Mouse (Mus musculus): Measurements from ENCODE around the gene Nfatc2ip.

The Nfatc2ip gene

DNA sequence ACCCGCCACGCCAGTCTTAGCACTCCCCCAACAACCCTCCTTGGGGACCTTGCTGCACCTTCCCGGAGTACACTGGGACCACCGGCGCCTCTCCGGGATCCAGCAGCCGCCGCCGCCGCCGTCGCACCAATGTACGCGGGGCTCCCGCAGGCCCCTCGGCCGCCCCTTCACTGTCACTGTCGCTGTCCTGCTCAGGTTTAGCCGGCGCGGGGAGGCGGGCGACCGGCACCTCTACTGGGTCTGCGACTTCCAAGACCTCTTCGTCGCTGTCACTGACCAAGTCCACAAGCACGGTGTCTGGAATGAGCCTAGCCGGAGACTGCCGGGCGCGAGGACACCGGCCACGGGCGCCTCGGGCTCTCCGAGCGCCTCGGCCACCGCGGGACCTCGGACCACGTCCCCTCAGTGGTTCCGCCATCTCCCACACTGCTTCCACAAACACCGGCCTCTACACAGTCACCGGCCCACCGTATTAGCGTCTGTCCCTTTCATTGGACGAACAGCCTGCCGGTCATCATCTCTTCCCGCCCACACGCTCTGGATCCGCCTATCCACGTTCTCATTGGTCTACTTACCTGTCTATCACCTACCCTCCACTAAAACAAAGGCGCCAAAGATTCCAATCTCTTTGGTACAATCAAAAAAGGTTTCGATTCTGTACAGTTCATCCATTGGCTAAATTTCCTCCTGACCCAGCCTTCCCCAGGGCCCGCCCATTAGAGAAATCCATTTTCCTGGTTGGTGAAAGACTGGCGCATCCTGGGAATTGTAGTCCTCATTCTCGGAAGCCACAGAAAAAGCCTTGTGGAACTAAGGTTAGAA lies at the start of gene Nfatc2ip:
TSS of gene Nfatc2ip (minus strand) at position 440 of the 822 bp plus-strand sequence.
- DNase-seq (ENCODE audit: low read depth, low spot score), result peak; percentile 99

DNA sequence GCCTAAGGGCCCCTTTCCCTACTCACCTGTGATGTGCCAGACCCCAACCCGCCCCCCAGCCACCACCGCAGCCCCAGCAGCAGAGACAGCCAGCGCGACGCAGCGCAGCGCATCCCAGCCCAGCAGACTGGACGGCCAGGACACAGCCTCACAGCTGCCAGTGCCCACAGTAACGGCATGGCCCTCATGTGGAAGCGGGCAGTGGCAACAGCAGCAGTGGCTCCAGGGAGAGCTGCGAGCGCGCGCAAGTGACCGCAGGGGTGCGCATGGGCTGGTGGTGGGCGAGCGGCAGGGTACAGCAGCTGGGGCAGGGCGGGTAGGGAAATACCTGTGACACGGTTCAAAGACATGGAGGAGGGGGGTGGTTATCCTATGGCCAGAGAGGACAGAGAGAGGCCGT lies 49.7 kb upstream of the Nfatc2ip start:
- DNase-seq (ENCODE audit: low read depth, low spot score), result no peak

DNA sequence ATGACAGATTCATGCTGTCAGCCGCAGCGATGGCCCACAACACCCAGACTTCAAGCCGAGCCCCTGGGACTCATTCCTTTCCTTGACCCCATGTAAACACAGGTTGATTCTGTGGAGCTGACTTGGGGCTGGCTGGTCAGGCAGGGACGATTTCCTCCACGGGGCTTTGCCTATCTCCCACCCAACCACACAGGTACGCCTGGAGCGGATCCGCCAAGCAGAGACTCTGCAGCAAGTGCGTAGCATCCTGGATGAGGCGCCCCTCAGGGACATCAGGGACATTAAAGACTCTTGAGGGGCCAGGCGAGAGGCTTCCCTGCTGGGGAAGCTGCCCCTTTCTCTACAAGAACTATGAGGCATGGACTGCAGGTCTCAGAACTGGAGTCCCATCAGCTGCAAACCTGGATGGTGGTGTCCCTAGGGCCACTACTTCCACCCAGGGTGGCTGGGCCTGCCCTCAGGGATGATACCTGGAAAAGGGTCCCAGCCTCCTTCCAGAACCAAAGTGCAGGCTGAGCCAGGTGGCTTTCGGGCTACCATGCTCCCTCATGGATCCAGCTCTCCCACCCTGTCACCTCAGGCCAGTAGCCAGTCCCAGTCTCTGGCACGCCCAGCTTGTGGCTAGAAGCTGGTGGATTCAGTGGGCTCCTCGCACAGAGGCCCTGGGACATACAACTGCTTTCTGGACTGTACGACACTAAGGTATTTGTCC lies 48.7 kb upstream of the Nfatc2ip start:
- no peak for DNase-seq (ENCODE audit: low read depth, low spot score)

DNA sequence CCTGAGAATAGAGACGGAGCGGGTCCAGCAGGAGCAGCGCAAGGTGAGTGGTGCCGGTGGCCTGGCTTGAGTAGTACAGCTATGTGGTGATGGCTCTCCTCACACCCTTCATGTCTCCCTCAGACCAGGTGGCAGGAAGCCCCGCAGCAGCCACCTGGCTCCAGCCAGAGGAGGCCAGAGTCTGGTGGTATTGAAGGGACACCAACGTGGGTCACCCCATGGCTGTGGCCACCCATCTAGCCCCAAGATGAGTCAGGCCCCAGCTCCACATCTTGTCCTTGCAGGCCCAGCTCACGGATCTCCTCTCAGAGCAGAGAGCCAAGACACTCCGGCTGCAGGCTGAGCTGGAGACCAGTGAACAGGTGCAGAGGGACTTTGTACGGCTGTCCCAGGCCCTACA lies 48.0 kb upstream of the Nfatc2ip start:
- DNase-seq (ENCODE audit: low read depth, low spot score), result no peak

DNA sequence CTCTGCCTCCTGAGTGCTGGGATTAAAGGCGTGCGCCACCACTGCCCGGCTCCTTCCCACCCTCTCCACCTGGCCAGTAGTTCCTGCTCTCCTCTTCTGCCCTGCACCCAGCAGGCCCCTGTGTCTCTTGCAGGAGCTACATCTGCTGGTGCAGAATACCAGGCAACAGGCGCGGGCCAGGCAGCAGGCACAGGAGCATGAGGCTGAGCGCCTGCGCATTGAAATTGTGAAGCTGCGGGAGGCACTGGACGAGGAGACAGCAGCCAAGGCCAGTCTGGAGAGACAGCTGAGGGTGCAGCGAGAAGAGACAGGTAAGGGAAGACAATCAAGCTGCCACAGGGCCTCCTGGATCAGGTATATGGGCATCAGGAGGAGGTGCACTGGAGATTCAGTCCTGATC lies 47.5 kb upstream of the Nfatc2ip start:
- no peak for DNase-seq (ENCODE audit: low read depth, low spot score)

DNA sequence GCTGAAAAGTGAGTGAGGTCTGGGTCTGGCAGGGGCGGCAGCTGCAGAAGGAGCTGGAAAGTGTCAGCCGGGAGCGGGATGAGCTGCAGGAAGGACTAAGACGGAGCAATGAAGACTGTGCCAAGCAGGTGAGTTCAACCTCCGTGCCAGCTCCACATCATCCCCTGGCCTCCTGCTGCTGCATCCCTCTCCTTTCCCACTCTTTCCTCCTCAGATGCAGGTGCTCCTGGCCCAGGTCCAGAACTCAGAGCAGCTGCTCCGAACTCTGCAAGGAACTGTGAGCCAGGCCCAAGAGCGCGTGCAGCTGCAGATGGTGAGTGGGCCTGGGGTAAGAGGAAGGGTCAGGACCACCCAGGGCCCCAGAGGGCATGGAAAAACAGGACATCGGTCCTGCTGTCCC lies 43.6 kb upstream of the Nfatc2ip start:
- DNase-seq (ENCODE audit: low read depth, low spot score), result no peak

DNA sequence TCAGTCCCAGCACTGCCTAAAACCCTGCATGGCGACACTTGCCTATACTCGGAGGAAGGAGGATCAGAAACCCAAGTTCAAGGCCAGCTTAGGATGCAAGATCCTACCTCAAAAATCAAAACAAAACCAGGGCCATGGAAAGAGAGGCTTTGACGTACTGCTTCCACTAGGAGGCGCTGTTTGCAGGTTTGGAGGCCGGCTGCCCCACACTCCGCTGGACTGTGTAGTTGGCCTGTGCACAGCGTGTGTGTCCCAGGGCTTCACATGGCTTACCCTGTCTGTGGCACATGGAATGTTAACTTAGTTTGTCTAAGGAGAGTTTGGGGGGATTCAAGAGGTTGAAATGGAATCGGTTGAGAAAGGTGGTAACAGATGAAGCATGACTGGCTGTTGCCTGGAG lies 40.3 kb upstream of the Nfatc2ip start:
- DNase-seq (ENCODE audit: low read depth, low spot score), result peak; percentile 73

DNA sequence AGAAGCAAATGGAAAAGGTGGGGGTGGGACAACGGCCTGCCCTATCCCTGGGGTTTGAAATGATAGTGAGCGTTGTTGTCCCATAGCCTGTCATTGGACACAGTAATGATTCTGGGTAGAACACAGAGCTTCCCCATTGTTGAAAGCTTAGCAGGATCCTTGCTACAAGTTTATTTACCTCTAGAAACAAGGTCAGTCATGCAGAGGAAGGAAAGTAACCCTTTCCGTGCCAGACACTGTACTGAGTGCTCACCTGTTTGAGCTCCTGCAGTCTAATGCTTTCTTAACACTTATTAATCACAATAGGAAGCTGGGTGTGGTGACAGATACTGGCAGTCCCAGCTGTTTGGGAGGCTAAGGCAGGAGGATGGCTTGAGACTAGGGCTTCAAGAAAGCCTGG lies 39.3 kb upstream of the Nfatc2ip start:
- DNase-seq (ENCODE audit: low read depth, low spot score), result no peak

DNA sequence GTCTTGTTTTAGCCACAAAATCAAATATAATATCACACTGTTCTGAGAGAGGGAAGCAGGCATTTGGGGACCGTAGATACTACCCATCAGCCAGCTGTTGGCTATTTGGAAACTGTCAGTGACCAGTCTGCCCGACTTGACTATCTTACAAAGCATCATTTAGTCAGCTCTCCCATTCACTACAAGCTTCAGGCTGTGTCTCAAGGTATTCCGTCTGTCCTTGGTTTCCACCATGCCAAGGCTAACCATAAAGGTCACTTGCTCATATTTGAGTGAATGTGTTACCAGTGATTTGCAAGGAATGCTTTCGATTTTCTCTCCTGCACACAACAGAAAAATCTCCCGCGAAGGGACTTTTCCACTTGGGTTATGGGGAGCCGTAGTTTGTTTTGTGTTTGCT lies 38.2 kb upstream of the Nfatc2ip start:
- no peak for DNase-seq (ENCODE audit: low read depth, low spot score)

DNA sequence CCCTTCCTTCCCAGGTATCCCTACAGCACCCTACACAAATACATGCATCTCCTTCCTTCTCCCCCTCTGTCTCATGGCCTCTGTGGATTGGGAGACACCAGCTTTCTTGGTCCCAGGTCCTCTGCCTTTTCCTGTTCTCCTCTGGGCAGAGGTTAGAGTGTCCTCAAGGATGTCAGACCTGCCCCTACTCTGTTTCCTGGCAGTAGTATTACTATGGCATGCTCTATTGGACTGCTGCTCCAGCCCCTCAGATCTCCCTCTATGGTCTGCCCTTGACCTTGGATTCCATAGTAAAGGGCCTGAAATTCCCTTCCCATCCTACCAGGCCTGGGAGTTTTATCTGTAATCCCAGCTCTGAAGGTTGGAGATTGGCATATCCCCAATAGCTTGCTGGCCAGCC lies 33.6 kb upstream of the Nfatc2ip start:
- DNase-seq (ENCODE audit: low read depth, low spot score), result no peak

DNA sequence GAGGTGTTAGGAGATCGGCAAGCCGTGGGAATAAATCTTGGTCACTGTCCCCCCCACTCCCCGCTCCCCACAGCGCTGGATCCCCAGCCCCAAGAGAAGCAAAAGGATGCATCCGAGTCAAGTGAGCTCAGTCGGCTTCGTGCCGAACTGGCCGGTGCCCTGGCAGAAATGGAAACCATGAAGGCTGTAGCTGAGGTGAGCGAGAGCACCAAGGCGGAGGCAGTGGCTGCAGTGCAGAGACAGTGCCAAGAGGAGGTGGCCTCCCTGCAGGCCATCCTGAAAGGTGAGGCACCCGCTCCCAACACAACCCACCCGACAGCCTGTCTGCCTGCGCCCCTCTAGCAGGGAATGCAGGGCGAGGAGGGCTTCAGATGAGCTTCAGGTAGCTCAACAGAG lies 33.0 kb upstream of the Nfatc2ip start:
- DNase-seq (ENCODE audit: low read depth, low spot score), result no peak

DNA sequence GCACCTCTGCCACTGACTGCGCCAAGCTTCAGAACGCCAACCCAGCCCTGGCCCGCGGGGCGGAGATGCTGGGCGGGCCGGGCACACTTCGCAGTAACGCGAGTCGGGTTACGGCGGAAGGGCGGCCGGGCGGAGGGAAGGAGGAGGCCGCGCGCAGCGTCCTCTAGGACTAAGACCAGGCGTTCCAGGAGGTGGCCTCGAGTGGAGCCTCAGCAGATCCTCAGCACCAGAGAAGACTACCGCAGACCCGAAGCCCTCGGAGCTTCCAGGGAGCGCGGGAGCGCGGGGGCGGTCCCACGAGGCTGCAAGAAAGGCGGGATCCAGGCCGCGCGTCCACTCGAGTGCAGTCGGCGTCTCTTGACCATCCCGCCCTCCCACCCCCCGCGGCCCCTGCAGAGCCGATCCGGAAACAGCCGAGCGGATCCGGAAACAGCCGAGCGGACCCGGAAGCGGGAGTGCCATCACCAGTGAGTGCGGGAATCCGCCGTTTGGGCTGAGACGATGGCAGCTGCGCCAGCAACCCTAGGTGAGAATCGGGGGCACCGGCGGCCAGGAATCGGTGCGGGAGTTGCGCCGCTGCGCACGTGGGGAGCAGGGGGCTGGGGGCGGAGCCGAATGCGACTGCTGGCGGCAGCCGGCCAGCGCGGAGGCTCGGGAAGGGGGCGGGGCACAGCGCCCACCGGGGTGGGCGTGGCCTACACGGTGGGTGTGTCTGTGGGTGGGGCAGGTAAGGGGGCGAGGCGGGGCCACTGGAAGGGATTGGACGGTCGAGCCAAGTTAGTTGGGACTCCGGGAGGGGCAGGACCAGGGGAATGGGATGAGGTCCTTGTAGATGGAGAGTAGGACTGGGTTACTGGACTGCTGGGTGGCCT lies 32.3 kb upstream of the Nfatc2ip start, which contains the start of gene Rabep2:
TSS of gene Rabep2 (plus strand) at position 129 of the 872 bp plus-strand sequence.
- peak; percentile 95 for DNase-seq (ENCODE audit: low read depth, low spot score)

DNA sequence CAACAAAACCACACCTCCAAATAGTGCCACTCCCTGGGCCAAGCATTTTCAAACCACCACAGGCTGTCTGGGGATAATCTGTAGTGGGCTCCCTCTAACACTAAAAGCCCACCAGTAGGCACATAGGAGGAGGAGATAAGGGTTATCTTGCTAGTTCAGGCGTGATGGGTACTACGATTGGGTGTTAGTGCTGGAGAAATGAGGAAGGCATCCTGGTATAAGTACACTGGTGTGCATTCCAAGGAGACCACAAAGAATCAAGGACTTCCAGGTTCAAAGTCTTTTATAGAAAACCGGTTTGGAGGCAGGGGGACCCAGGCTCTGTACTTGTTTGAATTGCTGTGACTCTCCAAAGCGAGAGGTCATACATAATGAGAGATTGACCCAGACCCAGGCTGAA lies 31.6 kb upstream of the Nfatc2ip start:
- DNase-seq (ENCODE audit: low read depth, low spot score), result no peak

DNA sequence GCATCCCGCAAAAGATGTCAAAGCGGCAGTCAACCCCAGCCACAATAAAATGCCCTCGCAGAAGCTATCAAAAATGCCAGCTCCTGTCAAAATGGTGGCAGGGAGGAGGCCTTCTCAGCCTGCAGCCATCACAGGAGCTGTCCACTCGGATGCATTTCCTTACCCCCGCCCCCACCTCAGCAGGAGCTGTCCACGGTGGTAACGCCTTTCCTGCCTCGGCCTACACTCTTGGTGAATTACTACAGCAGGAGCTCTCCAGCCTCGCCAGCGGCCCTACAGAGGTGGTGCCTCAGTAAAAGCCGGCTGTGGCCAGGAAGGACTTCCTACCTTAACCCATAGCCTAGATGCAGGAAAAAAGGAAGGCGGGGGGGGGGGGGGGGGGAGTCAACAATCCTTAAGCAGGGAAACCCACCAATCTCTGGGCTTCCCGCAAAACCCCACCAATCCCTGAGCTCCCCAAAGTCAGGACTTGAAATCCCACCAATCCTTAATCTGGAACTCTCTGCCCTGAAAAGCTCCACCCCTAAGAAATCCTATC lies 30.9 kb upstream of the Nfatc2ip start:
- no peak for DNase-seq (ENCODE audit: low read depth, low spot score)

DNA sequence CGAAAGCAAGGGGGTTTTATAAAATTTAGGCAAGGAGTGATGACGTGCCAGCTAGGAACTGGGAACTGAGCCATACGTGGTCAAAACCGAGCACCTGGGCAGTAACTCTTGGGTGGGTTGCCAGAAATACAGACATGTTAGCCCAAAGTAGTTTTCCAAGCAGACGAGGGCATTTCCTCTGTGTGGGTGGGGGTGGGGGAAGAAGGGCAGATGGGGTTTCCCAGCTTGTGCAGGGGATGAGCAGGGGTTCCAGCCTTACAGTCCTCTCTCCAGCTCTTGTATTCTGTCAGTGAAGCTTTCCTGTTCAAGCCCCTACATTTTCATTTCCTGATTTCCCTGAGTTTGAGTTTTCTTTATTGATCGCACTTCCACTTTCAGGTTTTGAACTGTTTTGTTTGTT lies 27.6 kb upstream of the Nfatc2ip start:
- peak; percentile 76 for DNase-seq (ENCODE audit: low read depth, low spot score)

DNA sequence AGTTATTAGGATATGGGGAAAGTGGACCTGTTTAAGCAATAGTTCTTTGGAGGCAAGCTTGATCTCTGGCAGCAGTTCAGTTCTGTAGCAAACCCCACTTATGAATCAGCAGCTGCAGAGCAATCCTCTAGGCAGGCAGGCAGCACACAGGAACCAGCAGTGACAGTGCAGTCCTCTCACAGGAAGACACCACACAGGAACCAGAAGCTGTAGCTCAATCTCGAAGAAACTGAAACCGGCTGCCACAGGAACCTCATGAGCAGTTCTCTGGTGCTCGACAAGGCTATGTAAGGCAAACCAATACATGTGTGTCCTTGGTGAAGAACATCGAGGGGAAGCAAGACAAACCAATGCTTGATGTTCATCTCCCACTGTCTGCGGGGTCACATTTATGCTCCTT lies 25.2 kb upstream of the Nfatc2ip start:
- DNase-seq (ENCODE audit: low read depth, low spot score), result peak; percentile 82

DNA sequence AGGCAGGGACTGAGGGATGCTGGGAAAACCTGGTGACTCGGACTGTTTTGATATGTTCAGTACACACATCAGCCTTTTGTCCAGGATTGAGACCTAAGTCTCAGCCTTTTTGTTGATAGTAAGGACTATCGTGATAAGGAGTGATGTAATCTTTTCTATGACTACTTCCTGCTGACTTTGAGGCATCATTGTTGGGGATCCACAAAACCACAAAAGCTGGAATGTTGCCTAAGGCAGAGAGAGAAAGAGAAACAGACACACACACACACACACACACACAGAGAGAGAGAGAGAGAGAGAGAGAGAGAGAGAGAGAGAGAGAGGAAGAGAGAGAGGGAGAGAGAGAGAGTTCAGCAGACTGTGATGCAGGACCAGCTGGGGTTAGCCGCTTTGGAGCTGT lies 22.0 kb upstream of the Nfatc2ip start:
- DNase-seq (ENCODE audit: low read depth, low spot score), result peak; percentile 20

DNA sequence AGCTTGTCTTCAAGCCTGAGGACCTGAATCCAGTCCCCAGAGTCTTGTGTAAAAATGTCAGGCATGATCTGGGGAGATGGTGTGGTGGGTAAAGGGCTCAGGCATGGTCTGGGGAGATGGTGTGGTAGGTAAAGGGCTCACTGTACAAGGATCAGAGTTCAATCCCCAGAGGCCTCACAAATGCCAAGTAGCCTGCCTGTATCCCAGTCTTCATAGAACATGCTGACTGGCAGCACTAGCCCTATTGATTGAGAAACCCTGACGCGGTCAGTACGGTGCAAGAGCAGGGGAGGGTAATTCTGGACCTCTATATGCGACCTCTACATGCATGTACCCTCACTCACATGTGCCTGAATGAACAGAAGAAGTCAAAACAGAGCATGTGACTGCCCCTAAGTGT lies 21.1 kb upstream of the Nfatc2ip start:
- peak; percentile 57 for DNase-seq (ENCODE audit: low read depth, low spot score)

DNA sequence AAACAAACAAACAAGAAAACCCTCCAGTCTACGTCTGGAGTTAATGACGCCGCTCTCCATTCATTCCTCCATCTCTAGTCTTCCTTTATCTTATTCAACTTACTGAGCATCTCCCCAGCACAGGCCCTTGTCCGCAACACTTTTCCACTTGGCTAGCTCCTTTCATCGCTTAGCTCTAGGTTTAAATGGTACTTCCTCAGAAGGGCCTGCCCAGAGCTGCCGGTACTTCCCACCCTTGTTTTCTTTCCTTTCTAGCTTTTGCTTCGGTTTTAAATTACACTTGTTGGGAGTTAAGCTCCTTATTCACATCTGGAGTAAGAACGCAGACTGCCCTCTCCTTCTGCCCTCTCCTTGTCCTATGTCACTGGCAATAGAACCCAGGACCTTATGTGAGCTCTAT lies 20.5 kb upstream of the Nfatc2ip start:
- DNase-seq (ENCODE audit: low read depth, low spot score), result peak; percentile 82

DNA sequence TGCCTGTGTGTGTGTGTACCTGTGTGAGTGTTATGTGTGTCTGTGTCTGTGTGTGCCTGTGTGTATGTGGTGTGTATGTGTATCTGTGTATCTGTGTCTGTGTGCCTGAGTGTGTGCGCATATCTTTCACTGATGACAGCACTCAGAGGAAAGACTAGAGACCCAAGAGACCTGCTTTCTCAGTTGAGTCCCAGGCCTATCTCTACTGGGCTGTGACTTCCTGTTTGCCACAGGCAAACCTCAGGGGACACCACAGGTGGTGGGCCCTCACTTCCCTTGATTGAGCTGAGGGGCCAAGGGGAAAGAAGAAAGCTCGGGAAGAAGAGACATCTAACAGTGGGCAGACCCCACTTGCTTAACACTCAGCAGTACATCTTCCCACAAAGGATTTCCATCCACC lies 20.1 kb upstream of the Nfatc2ip start:
- DNase-seq (ENCODE audit: low read depth, low spot score), result peak; percentile 90

DNA sequence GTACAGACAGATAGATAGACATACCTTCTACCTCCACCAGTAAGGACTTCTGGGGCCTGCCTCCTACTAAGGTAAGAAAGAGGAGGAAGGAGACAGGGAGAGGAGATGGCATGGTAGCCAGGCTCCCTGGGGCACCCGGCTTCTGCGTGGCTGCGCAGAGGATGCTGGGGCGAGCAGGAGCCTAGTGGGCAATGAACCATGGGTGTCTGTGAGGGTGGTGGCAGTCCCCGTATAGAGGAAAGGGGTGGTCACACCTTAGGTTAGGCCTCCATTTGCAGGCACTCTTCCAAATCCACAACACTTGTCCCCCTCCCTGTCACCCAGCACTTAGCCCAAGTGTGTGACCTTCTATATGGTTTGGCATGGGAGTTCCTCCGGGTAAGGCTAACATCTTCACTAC lies 18.2 kb upstream of the Nfatc2ip start, which contains the start of gene Cd19:
TSS of gene Cd19 (minus strand) at position 165 of the 400 bp plus-strand sequence.
- DNase-seq (ENCODE audit: low read depth, low spot score), result peak; percentile 69

DNA sequence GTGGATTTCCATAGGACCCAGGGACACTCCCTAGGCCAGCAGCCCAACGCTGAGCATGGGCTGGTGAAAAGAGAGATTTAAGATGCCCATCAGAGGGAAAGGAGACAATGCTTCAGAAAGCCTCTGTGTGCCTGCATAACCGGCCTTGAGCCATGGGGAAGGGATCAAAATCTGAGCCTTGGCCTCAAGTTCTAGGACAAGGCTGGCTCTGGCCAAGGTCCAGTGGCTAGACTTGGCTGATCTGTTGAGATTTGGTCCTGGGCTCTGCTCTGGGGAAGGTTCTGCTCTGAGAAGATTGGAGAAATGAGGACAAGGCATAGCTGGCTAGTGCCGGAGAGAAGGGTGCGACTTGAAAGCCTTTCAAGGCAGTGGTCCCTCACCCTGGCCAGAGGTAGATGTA lies 14.5 kb upstream of the Nfatc2ip start:
- DNase-seq (ENCODE audit: low read depth, low spot score), result no peak

Measured in A20 (cell line).